13 mouse cellular contexts compared by ENCODE assay signal in the genomic region with DNA sequence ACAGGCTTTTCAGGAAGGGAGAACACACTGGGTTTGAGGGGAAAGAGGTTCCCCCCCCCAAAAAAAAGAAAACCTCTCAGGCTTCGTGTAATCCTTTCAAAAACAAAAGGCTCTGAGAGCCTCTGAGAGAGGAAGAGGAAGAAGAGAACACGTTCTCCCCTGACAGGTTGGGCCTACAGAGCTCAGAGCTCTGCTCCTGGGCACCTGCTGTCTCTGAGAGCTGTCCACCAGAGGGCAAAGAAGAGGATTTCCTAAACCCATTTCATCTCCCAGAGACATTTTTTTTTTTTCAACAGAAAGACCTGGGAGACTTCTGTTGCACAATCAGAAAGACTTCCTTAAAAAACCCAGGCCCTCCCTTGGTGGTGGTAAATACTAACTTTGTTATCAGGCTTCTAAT.
DNase-seq lines count a peak whose midpoint lies in the region; ATAC-seq and TF ChIP-seq lines count a peak whose summit lies in the region.
"Had no signal": no experiment of that assay in that cellular context is flagged by ENCODE, and none has a peak within 500 bp of the region (broad histone marks: within the 10 kb centered on the region; RNA-seq: fewer than 3 reads in every experiment).

No protein-coding gene starts in this region.

- DNase-seq in hindbrain, embryonic 10.5 days (ENCODE audit: low spot score): no peak
- DNase-seq in hindbrain, embryonic 11.5 days (ENCODE audit: low spot score): no peak
- no peak for DNase-seq in midbrain, postnatal 0 days (ENCODE audit: low spot score)
- DNase-seq in urinary bladder, postnatal 10 days (ENCODE audit: low spot score): no peak
- DNase-seq in thymus, postnatal 0 days (ENCODE audit: low spot score): no peak
- DNase-seq in stomach, postnatal 0 days (ENCODE audit: low spot score): no peak
- DNase-seq: adrenal gland, adult 8-10 months; kidney, postnatal 25 days had no signal

- no peak for ATAC-seq in hindbrain, embryonic 11.5 days (ENCODE audit: low FRiP score)
- ATAC-seq in forebrain, embryonic 12.5 days (ENCODE audit: low FRiP score): no peak
- no peak for ATAC-seq in hindbrain, embryonic 16.5 days
- ATAC-seq in midbrain, postnatal 0 days (ENCODE audit: low FRiP score): no peak
- no peak for ATAC-seq in stomach, postnatal 0 days (ENCODE audit: low FRiP score, low TSS enrichment)
- ATAC-seq: lung, postnatal 0 days had no signal

- no peak for TF ChIP-seq EP300 in stomach, postnatal 0 days (optimal IDR thresholded peaks at IDR 0.05)

- H3K9ac ChIP-seq in hindbrain, embryonic 11.5 days (ENCODE audit: low read depth, low read length): no peak overlapping the region
- peak overlapping the region; percentile 25; the same call in 1 of the 2 replicates for H3K9ac ChIP-seq in forebrain, embryonic 12.5 days
- H3K9ac ChIP-seq in hindbrain, embryonic 16.5 days (ENCODE audit: low read depth, low read length): no peak overlapping the region
- no peak overlapping the region for H3K9ac ChIP-seq in midbrain, postnatal 0 days (replicated peaks; ENCODE audit: low read length, poor library complexity, severe bottlenecking)
- H3K9ac ChIP-seq in stomach, postnatal 0 days (ENCODE audit: low read length): no peak overlapping the region
- H3K9ac ChIP-seq: embryonic facial prominence, embryonic 13.5 days had no signal

- WGBS in hindbrain, embryonic 10.5 days: 36% methylated on average over 2 of the region's 2 CpGs
- 43% methylated on average over 2 of the region's 2 CpGs for WGBS in hindbrain, embryonic 11.5 days
- 7% methylated on average over 2 of the region's 2 CpGs for WGBS in forebrain, embryonic 12.5 days
- 32% methylated on average over 2 of the region's 2 CpGs for WGBS in hindbrain, embryonic 16.5 days
- WGBS in midbrain, postnatal 0 days: 18% methylated on average over 2 of the region's 2 CpGs
- 33% methylated on average over 2 of the region's 2 CpGs for WGBS in stomach, postnatal 0 days

- H3K27me3 ChIP-seq in hindbrain, embryonic 10.5 days (ENCODE audit: insufficient read depth, poor library complexity, severe bottlenecking): peaks cover 6% of the 10 kb centered on the region; the same call in 1 of the 2 replicates
- no peaks in the 10 kb centered on the region for H3K27me3 ChIP-seq in hindbrain, embryonic 11.5 days (ENCODE audit: control insufficient read depth, insufficient read depth, low read length)
- H3K27me3 ChIP-seq in forebrain, embryonic 12.5 days: no peaks in the 10 kb centered on the region
- no peaks in the 10 kb centered on the region for H3K27me3 ChIP-seq in hindbrain, embryonic 16.5 days (replicated peaks; ENCODE audit: control insufficient read depth, insufficient read depth, low read length)
- no peaks in the 10 kb centered on the region for H3K27me3 ChIP-seq in midbrain, postnatal 0 days (ENCODE audit: insufficient read depth, low read length)
- no peaks in the 10 kb centered on the region for H3K27me3 ChIP-seq in stomach, postnatal 0 days (ENCODE audit: control insufficient read depth, insufficient read depth, low read length)
- H3K27me3 ChIP-seq: embryonic facial prominence, embryonic 13.5 days had no signal

- no peak overlapping the region for H3K4me3 ChIP-seq in hindbrain, embryonic 10.5 days
- no peak overlapping the region for H3K4me3 ChIP-seq in hindbrain, embryonic 11.5 days (ENCODE audit: low read depth, low read length)
- no peak overlapping the region for H3K4me3 ChIP-seq in forebrain, embryonic 12.5 days (replicated peaks)
- no peak overlapping the region for H3K4me3 ChIP-seq in hindbrain, embryonic 16.5 days (ENCODE audit: low read length)
- no peak overlapping the region for H3K4me3 ChIP-seq in midbrain, postnatal 0 days (ENCODE audit: low read depth, low read length)
- H3K4me3 ChIP-seq in stomach, postnatal 0 days (ENCODE audit: low read depth, low read length): no peak overlapping the region
- H3K4me3 ChIP-seq: embryonic facial prominence, embryonic 13.5 days had no signal

- no peaks in the 10 kb centered on the region for H3K9me3 ChIP-seq in hindbrain, embryonic 10.5 days
- H3K9me3 ChIP-seq in hindbrain, embryonic 11.5 days (ENCODE audit: control insufficient read depth, low read length): no peaks in the 10 kb centered on the region
- H3K9me3 ChIP-seq in forebrain, embryonic 12.5 days: no peaks in the 10 kb centered on the region
- no peaks in the 10 kb centered on the region for H3K9me3 ChIP-seq in hindbrain, embryonic 16.5 days (ENCODE audit: control insufficient read depth, low read length)
- H3K9me3 ChIP-seq in midbrain, postnatal 0 days (ENCODE audit: low read length): no peaks in the 10 kb centered on the region
- H3K9me3 ChIP-seq in stomach, postnatal 0 days (ENCODE audit: control insufficient read depth, low read length): no peaks in the 10 kb centered on the region
- H3K9me3 ChIP-seq: embryonic facial prominence, embryonic 13.5 days had no signal

- peaks cover 37% of the 10 kb centered on the region for H3K4me1 ChIP-seq in hindbrain, embryonic 10.5 days (replicated peaks)
- 0 out of 2 replicates have a peak, but pooled peaks cover 3% of the 10 kb centered on the region for H3K4me1 ChIP-seq in hindbrain, embryonic 11.5 days (replicated peaks; ENCODE audit: control insufficient read depth, insufficient read depth, low read length)
- H3K4me1 ChIP-seq in forebrain, embryonic 12.5 days: peaks cover 62% of the 10 kb centered on the region
- peaks cover 11% of the 10 kb centered on the region for H3K4me1 ChIP-seq in hindbrain, embryonic 16.5 days (ENCODE audit: control insufficient read depth, insufficient read depth, low read depth, low read length)
- 0 out of 2 replicates have a peak, but pooled peaks cover 5% of the 10 kb centered on the region for H3K4me1 ChIP-seq in midbrain, postnatal 0 days (ENCODE audit: insufficient read depth, low read length)
- no peaks in the 10 kb centered on the region for H3K4me1 ChIP-seq in stomach, postnatal 0 days (replicated peaks; ENCODE audit: control insufficient read depth, insufficient read depth)

- TF ChIP-seq CTCF in midbrain, postnatal 0 days (IDR thresholded peaks at IDR 0.05): no peak; the same call in 1 of the 2 replicates
- TF ChIP-seq CTCF in stomach, postnatal 0 days (IDR thresholded peaks at IDR 0.05; ENCODE audit: low read depth): no peak

- peak overlapping the region; percentile 13; the same call in 1 of the 2 replicates for H3K27ac ChIP-seq in hindbrain, embryonic 10.5 days
- H3K27ac ChIP-seq in hindbrain, embryonic 11.5 days (ENCODE audit: low read depth, low read length): no peak overlapping the region
- peak overlapping the region; percentile 90 for H3K27ac ChIP-seq in forebrain, embryonic 12.5 days
- H3K27ac ChIP-seq in hindbrain, embryonic 16.5 days (ENCODE audit: low read depth, low read length): peak overlapping the region; percentile 53
- H3K27ac ChIP-seq in midbrain, postnatal 0 days (ENCODE audit: low read depth, low read length): peak overlapping the region; percentile 0; the same call in 1 of the 2 replicates
- no peak overlapping the region for H3K27ac ChIP-seq in stomach, postnatal 0 days (replicated peaks)
- H3K27ac ChIP-seq: embryonic facial prominence, embryonic 13.5 days had no signal

- H3K36me3 ChIP-seq in hindbrain, embryonic 10.5 days: no peaks in the 10 kb centered on the region
- H3K36me3 ChIP-seq in hindbrain, embryonic 11.5 days (ENCODE audit: control insufficient read depth, insufficient read depth, low read length): no peaks in the 10 kb centered on the region
- H3K36me3 ChIP-seq in forebrain, embryonic 12.5 days (replicated peaks): no peaks in the 10 kb centered on the region
- H3K36me3 ChIP-seq in hindbrain, embryonic 16.5 days (ENCODE audit: control insufficient read depth, insufficient read depth, low read length): no peaks in the 10 kb centered on the region
- no peaks in the 10 kb centered on the region; the same call in 1 of the 2 replicates for H3K36me3 ChIP-seq in midbrain, postnatal 0 days (ENCODE audit: insufficient read depth, low read length)
- no peaks in the 10 kb centered on the region for H3K36me3 ChIP-seq in stomach, postnatal 0 days (ENCODE audit: control insufficient read depth, insufficient read depth, low read length)
- H3K36me3 ChIP-seq: embryonic facial prominence, embryonic 13.5 days had no signal

- H3K4me2 ChIP-seq in hindbrain, embryonic 11.5 days (replicated peaks; ENCODE audit: low read depth, low read length): no peak overlapping the region
- no peak overlapping the region for H3K4me2 ChIP-seq in forebrain, embryonic 12.5 days
- no peak overlapping the region for H3K4me2 ChIP-seq in hindbrain, embryonic 16.5 days (ENCODE audit: low read length)
- no peak overlapping the region for H3K4me2 ChIP-seq in midbrain, postnatal 0 days (ENCODE audit: low read depth, low read length, poor library complexity, severe bottlenecking)
- H3K4me2 ChIP-seq in stomach, postnatal 0 days (replicated peaks; ENCODE audit: low read depth): no peak overlapping the region
- H3K4me2 ChIP-seq: embryonic facial prominence, embryonic 13.5 days; heart, embryonic 11.5 days had no signal

Comparison
In these comparisons a context has a peak if more than half of its experiments do, and no peak if none do; other contexts are left out.
1. H3K27ac ChIP-seq: peak in hindbrain, embryonic 10.5 days (single experiment), forebrain, embryonic 12.5 days (single experiment), hindbrain, embryonic 16.5 days (single experiment) and midbrain, postnatal 0 days (single experiment); none in hindbrain, embryonic 11.5 days (single experiment) and stomach, postnatal 0 days (single experiment).